Mouse (Mus musculus): Measurements from ENCODE around the gene Ap3b1.

DNA sequence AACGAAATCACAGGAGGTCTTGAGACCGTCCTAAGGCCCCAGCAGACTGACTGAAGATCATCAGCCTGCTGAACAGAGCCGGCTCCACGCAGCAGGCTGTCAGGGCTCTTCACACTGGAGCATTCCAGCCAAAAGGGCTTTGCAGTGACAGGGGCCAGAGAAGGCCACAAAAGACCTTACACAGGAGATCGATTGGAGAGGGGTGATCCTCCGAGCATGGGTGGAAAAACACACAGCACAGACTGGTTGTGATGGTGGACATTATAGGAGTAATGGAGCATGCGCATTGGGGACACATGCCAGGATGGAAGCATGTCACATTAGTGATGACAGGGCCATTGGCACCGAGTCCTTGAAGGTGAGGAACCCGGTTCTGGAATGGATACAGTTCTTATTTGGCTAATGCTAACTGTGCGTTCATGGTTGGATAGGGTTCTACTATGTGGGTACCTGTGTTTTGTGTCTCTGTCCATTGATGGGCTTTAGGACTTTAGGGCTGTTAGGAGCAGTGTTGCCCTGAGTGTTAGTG lies 37.7 kb downstream of the Ap3b1 start:
- TF ChIP-seq POLR2A (IDR thresholded peaks at IDR 0.05; ENCODE audit: borderline replicate concordance, extremely low read depth, insufficient read depth, insufficient read length, poor library complexity, severe bottlenecking) (no peak), CTCF (IDR thresholded peaks at IDR 0.05; ENCODE audit: borderline replicate concordance, extremely low read depth, insufficient read depth, insufficient read length) (no peak)
